21 mouse cellular contexts compared by ENCODE assay signal in the genomic region with DNA sequence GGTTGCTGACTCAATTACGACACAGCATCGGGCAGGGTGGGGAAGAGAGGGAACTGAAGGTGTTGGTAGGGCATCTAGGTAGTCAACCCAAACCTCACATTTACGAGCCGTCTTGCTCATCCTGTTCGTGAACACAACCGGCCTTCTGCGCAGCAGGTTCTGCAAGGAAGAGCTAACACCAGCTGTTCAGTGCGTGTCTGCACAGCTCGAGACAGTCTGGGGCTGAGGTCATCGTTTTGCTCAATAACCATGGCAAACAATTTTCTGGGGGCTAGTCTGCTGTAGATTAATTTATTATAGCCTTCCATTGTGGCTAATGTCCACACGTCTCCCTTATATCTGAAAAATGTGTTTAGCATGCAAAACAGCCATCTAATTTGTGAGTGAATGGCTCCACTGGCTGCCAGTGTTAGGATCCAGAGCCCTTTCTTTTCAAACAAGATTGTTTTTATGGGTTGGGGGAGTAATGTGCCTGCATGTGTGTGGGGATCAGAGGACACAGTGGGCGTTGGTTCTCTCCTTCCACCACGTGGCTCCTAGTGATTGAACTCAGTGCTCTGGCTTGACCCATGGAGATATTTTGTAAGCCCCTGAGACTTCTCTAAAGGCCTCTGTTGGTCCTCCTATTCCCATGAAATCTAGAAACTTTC. TPM values are rescaled to one million over a fixed set of nuclear protein-coding genes. Genes with fewer than 3 reads are reported as not detected.
A peak's percentile ranks its signal among the peaks of the same experiment; 100 is the strongest.
DNase-seq lines count a peak whose midpoint lies in the region; ATAC-seq lines count a peak whose summit lies in the region.
"Had no signal": no experiment of that assay in that cellular context is flagged by ENCODE, and none has a peak within 500 bp of the region (broad histone marks: within the 10 kb centered on the region; RNA-seq: fewer than 3 reads in every experiment).

No protein-coding gene starts in this region.

- peaks cover 14% of the 10 kb centered on the region for H3K4me1 ChIP-seq in hindbrain, embryonic 10.5 days (replicated peaks)
- H3K4me1 ChIP-seq in neural tube, embryonic 11.5 days (ENCODE audit: control insufficient read depth, insufficient read depth, low read length) = peaks cover 7% of the 10 kb centered on the region; the same call in 1 of the 2 replicates
- H3K4me1 ChIP-seq: embryonic facial prominence, embryonic 15.5 days; kidney, embryonic 15.5 days had no signal

- no peak overlapping the region for H3K4me3 ChIP-seq in hindbrain, embryonic 10.5 days
- H3K4me3 ChIP-seq in neural tube, embryonic 11.5 days (ENCODE audit: low read depth, low read length) = no peak overlapping the region
- H3K4me3 ChIP-seq: embryonic facial prominence, embryonic 15.5 days; kidney, embryonic 15.5 days had no signal

- DNase-seq in embryo, embryonic 11 days = peak; percentile 45
- DNase-seq in embryo, embryonic 9.5 days (ENCODE audit: extremely low spot score) = no peak
- peak; percentile 22 for DNase-seq in hindbrain, embryonic 10.5 days (ENCODE audit: low spot score)
- peak; percentile 49 for DNase-seq in mesoderm, embryonic 11.5 days (ENCODE audit: low read depth, low spot score)
- DNase-seq in neural tube, embryonic 11.5 days (ENCODE audit: low spot score) = peak; percentile 68
- no peak for DNase-seq in gastrocnemius, postnatal 25 days
- no peak for DNase-seq in cerebellum, adult 11 months
- DNase-seq: adrenal gland, adult 8-10 months; cerebellum, adult 18-20 months; gastrocnemius, postnatal 14 days; heart, postnatal 14 days; lung, adult 18-20 months; lung, postnatal 36 days; right cerebral cortex, adult 18-20 months; thymus, adult 2 months had no signal

- H3K9ac ChIP-seq in neural tube, embryonic 11.5 days (ENCODE audit: low read length) = no peak overlapping the region
- H3K9ac ChIP-seq: embryonic facial prominence, embryonic 15.5 days; kidney, embryonic 15.5 days had no signal

- H3K27me3 ChIP-seq in hindbrain, embryonic 10.5 days (ENCODE audit: insufficient read depth, poor library complexity, severe bottlenecking) = no peaks in the 10 kb centered on the region
- H3K27me3 ChIP-seq in neural tube, embryonic 11.5 days (ENCODE audit: control insufficient read depth, insufficient read depth, low read length) = no peaks in the 10 kb centered on the region
- H3K27me3 ChIP-seq: CH12.LX; embryonic facial prominence, embryonic 15.5 days; kidney, embryonic 15.5 days had no signal

- 66% methylated on average over 13 of the region's 13 CpGs for WGBS in hindbrain, embryonic 10.5 days
- 37% methylated on average over 13 of the region's 13 CpGs for WGBS in neural tube, embryonic 11.5 days

- H3K36me3 ChIP-seq in hindbrain, embryonic 10.5 days = no peaks in the 10 kb centered on the region
- H3K36me3 ChIP-seq in neural tube, embryonic 11.5 days (ENCODE audit: control insufficient read depth, insufficient read depth, low read length) = no peaks in the 10 kb centered on the region
- H3K36me3 ChIP-seq: embryonic facial prominence, embryonic 15.5 days; kidney, embryonic 15.5 days had no signal

- H3K9me3 ChIP-seq in hindbrain, embryonic 10.5 days = no peaks in the 10 kb centered on the region
- no peaks in the 10 kb centered on the region for H3K9me3 ChIP-seq in neural tube, embryonic 11.5 days (ENCODE audit: control insufficient read depth, low read length)
- H3K9me3 ChIP-seq: embryonic facial prominence, embryonic 15.5 days; kidney, embryonic 15.5 days had no signal

- ATAC-seq in neural tube, embryonic 11.5 days (ENCODE audit: insufficient read depth, low FRiP score, low TSS enrichment) = peak; percentile 92
- ATAC-seq in activated CD4-positive, CD25-positive, alpha-beta regulatory T cell, adult 4 months = no peak

- H3K4me2 ChIP-seq in neural tube, embryonic 11.5 days (ENCODE audit: low read depth) = no peak overlapping the region
- H3K4me2 ChIP-seq: embryonic facial prominence, embryonic 15.5 days; heart, embryonic 11.5 days; kidney, embryonic 15.5 days had no signal

- H3K27ac ChIP-seq in hindbrain, embryonic 10.5 days = no peak overlapping the region
- no peak overlapping the region for H3K27ac ChIP-seq in neural tube, embryonic 11.5 days (ENCODE audit: low read depth, low read length)
- H3K27ac ChIP-seq: embryonic facial prominence, embryonic 15.5 days; kidney, embryonic 15.5 days had no signal

RNA-seq across cellular contexts. Expression of gene Kcnj5, which starts 41.5 kb away (rescaled TPM):
- 0.35 and 0.46 TPM in 2 replicates for polyA plus RNA-seq in hindbrain, embryonic 10.5 days (2016; fragmentation: Nextera tagmentation; extraction: Ambion mirVana)
- polyA plus RNA-seq in neural tube, embryonic 11.5 days (2014; fragmentation: Nextera tagmentation; extraction: Ambion mirVana) = 0.28 and 0.46 TPM in 2 replicates
- not detected for polyA plus RNA-seq in activated CD4-positive, CD25-positive, alpha-beta regulatory T cell, adult 4 months (2017; shearing (Covaris generic))
- not detected for total RNA-seq in gastrocnemius, postnatal 25 days (2021)
- total RNA-seq: CH12.LX; gastrocnemius, postnatal 14 days; monocyte, adult 5-6 weeks had no signal

Comparison
In these comparisons a context has a peak if more than half of its experiments do, and no peak if none do; other contexts are left out.
1. DNase-seq: peak in embryo, embryonic 11 days (single experiment), hindbrain, embryonic 10.5 days (single experiment), mesoderm, embryonic 11.5 days (single experiment) and neural tube, embryonic 11.5 days (single experiment); none in embryo, embryonic 9.5 days (single experiment), gastrocnemius, postnatal 25 days (single experiment) and cerebellum, adult 11 months (single experiment).